Mouse (Mus musculus): ENCODE measurements around the gene Mrto4. TPM values are rescaled to one million over a fixed set of nuclear protein-coding genes. Genes with fewer than 3 reads are reported as not detected.

The Mrto4 gene
- polyA plus RNA-seq, 1 experiment from 2014 or later = 88.1 TPM

GRCm38 (mm10) chr4:139302241-139302640, 50.1 kb downstream of the Mrto4 start:
- WGBS = 63% methylated on average over 5 of the region's 5 CpGs
- H3K9ac ChIP-seq = no peak overlapping the region
- ATAC-seq (ENCODE audit: low FRiP score) = no peak
- H3K27me3 ChIP-seq = no peaks in the 10 kb centered on the region
- H3K4me2 ChIP-seq = no peak overlapping the region
- no peaks in the 10 kb centered on the region for H3K4me1 ChIP-seq (replicated peaks)
- no peaks in the 10 kb centered on the region for H3K9me3 ChIP-seq
- H3K4me3 ChIP-seq = no peak overlapping the region
- peaks cover 83% of the 10 kb centered on the region for H3K36me3 ChIP-seq
- no peak overlapping the region for H3K27ac ChIP-seq

GRCm38 (mm10) chr4:139301780-139302179, 50.6 kb downstream of the Mrto4 start:
- no peak overlapping the region for H3K27ac ChIP-seq
- no peak overlapping the region for H3K4me3 ChIP-seq
- no peak for ATAC-seq (ENCODE audit: low FRiP score)
- no peaks in the 10 kb centered on the region for H3K9me3 ChIP-seq
- no peak overlapping the region for H3K9ac ChIP-seq
- 93% methylated on average over 8 of the region's 8 CpGs for WGBS
- peaks cover 85% of the 10 kb centered on the region for H3K36me3 ChIP-seq
- no peaks in the 10 kb centered on the region for H3K4me1 ChIP-seq (replicated peaks)
- H3K4me2 ChIP-seq = no peak overlapping the region
- H3K27me3 ChIP-seq = no peaks in the 10 kb centered on the region

- H3K27ac ChIP-seq = no peak overlapping the region
- no peak overlapping the region for H3K9ac ChIP-seq
- H3K36me3 ChIP-seq = peaks cover 67% of the 10 kb centered on the region
- WGBS = 88% methylated on average over 12 of the region's 12 CpGs
- no peak overlapping the region for H3K4me2 ChIP-seq
- H3K9me3 ChIP-seq = no peaks in the 10 kb centered on the region
- H3K27me3 ChIP-seq = no peaks in the 10 kb centered on the region
- H3K4me1 ChIP-seq (replicated peaks) = no peaks in the 10 kb centered on the region
- no peak for ATAC-seq (ENCODE audit: low FRiP score)
- no peak overlapping the region for H3K4me3 ChIP-seq
Observed at GRCm38 (mm10) chr4:139298671-139299366, 53.6 kb downstream of the Mrto4 start.

GRCm38 (mm10) chr4:139297566-139297965, 54.8 kb downstream of the Mrto4 start:
- no peak overlapping the region for H3K4me2 ChIP-seq

More at GRCm38 (mm10) chr4:139297566-139297965, 54.8 kb downstream of the Mrto4 start:
- Histone ChIP-seq H3K27ac (no peak overlapping the region), H3K9ac (no peak overlapping the region), H3K4me3 (no peak overlapping the region), H3K27me3 (no peaks in the 10 kb centered on the region), H3K4me1 (replicated peaks) (no peaks in the 10 kb centered on the region), H3K36me3 (peaks cover 61% of the 10 kb centered on the region), H3K9me3 (no peaks in the 10 kb centered on the region)
- WGBS = 88% methylated on average over 4 of the region's 4 CpGs
- no peak for ATAC-seq (ENCODE audit: low FRiP score)

Small RNA genes lying within 50 kb of the gene (microRNA-seq; reads per million reads assigned to microRNA genes)
- gene Gm24245 = 3.0 reads per million, percentile 7 among the genes with 10 or more reads in this experiment
- gene Gm25732 = 0.70 reads per million

Other genes with a start within 250 kb of the Mrto4 start
- 424 and 441 TPM in 2 replicates for gene Minos1, start 221.5 kb downstream of the Mrto4 start, polyA plus RNA-seq (2015; fragmentation: Nextera tagmentation; extraction: Ambion mirVana)
- 340 and 343 TPM in 2 replicates for gene Capzb, start 159.7 kb downstream of the Mrto4 start, polyA plus RNA-seq (2015; fragmentation: Nextera tagmentation; extraction: Ambion mirVana)
- 14.3 TPM in 2 replicates for gene Pqlc2, start 41.9 kb downstream of the Mrto4 start, polyA plus RNA-seq (2015; fragmentation: Nextera tagmentation; extraction: Ambion mirVana)
- 58.7 and 60.0 TPM in 2 replicates for gene Akr7a5, start 41.8 kb downstream of the Mrto4 start, polyA plus RNA-seq (2015; fragmentation: Nextera tagmentation; extraction: Ambion mirVana)
- gene Emc1, start within 50 bp of the Mrto4 start, polyA plus RNA-seq (2015; fragmentation: Nextera tagmentation; extraction: Ambion mirVana) = 36.2 and 42.2 TPM in 2 replicates
- gene Ubr4, start within 50 bp of the Mrto4 start, polyA plus RNA-seq (2015; fragmentation: Nextera tagmentation; extraction: Ambion mirVana) = 73.7 and 76.4 TPM in 2 replicates
- 4.4 and 4.7 TPM in 2 replicates for gene Iffo2, start 178.0 kb upstream of the Mrto4 start, polyA plus RNA-seq (2015; fragmentation: Nextera tagmentation; extraction: Ambion mirVana)

Data from hindbrain, embryonic 13.5 days (tissue).